Mouse (Mus musculus) hindbrain, embryonic 10.5 days (tissue): ENCODE results near the gene Eno3. TPM values are rescaled to one million over a fixed set of nuclear protein-coding genes. Genes with fewer than 3 reads are reported as not detected.

ENCODE experiments used
- DNase-seq: peaks from one replicate; pipeline ENCODE4 v3.0.0-alpha.2; 2017; ENCODE audit warnings: low spot score
- H3K27ac ChIP-seq: fragments of 300-500 bp; sonication (generic); 2 replicates; pipeline ENCODE4 v1.5.1; 2016; ENCODE audit warnings: mild to moderate bottlenecking, moderate library complexity
- H3K27me3 ChIP-seq: fragments of 300-500 bp; sonication (generic); 2 replicates; pipeline ENCODE4 v1.6.1; 2016; ENCODE audit warnings: mild to moderate bottlenecking; ENCODE audit not compliant: poor library complexity, insufficient read depth, severe bottlenecking
- H3K36me3 ChIP-seq: fragments of 300-500 bp; sonication (generic); 2 replicates; pipeline ENCODE4 v1.6.1; 2016; ENCODE audit warnings: mild to moderate bottlenecking, moderate library complexity
- H3K4me1 ChIP-seq: fragments of 300-500 bp; sonication (generic); replicated peaks from 2 replicates; pipeline ENCODE4 v1.6.1; 2016; ENCODE audit warnings: mild to moderate bottlenecking
- H3K4me3 ChIP-seq: fragments of 300-500 bp; sonication (generic); 2 replicates; pipeline ENCODE4 v1.5.1; 2016; ENCODE audit warnings: mild to moderate bottlenecking, moderate library complexity
- H3K9me3 ChIP-seq: fragments of 300-500 bp; sonication (generic); 2 replicates; pipeline ENCODE4 v1.6.1; 2016; ENCODE audit warnings: mild to moderate bottlenecking, moderate library complexity
- WGBS: fragments of 180-500 bp; shearing (Covaris S2); methylation state at CpG from one replicate; pipeline ENCODE4 v1.1.7; 2016; 5-methylcytosine and 5-hydroxymethylcytosine counted together
- polyA plus RNA-seq: library from polyadenylated mRNA; unstranded; fragments of >200 nt; fragmentation: Nextera tagmentation; extraction: Ambion mirVana; gene quantifications from 2 replicates; pipeline ENCODE4 v1.2.1, GENCODE M21; 2016

The Eno3 gene
- polyA plus RNA-seq, 1 experiment from 2014 or later, result 39.3 TPM

GRCm38 (mm10) chr11:70628431-70628830 lies 28.6 kb upstream of the Eno3 start:
- Histone ChIP-seq H3K4me3 (no peak overlapping the region), H3K9me3 (no peaks in the 10 kb centered on the region), H3K4me1 (no peaks in the 10 kb centered on the region), H3K27me3 (no peaks in the 10 kb centered on the region), H3K27ac (no peak overlapping the region), H3K36me3 (no peaks in the 10 kb centered on the region)
- DNase-seq, result no peak
- 82% methylated on average over 2 of the region's 2 CpGs for WGBS

GRCm38 (mm10) chr11:70629557-70629956 lies 27.4 kb upstream of the Eno3 start:
- Histone ChIP-seq H3K27ac (no peak overlapping the region), H3K9me3 (no peaks in the 10 kb centered on the region), H3K4me3 (no peak overlapping the region), H3K36me3 (no peaks in the 10 kb centered on the region), H3K27me3 (no peaks in the 10 kb centered on the region), H3K4me1 (no peaks in the 10 kb centered on the region)
- no peak for DNase-seq
- 63% methylated on average over 5 of the region's 5 CpGs for WGBS

GRCm38 (mm10) chr11:70630129-70630528 lies 26.9 kb upstream of the Eno3 start:
- H3K4me1 ChIP-seq, result no peaks in the 10 kb centered on the region
- no peaks in the 10 kb centered on the region for H3K36me3 ChIP-seq
- H3K4me3 ChIP-seq, result no peak overlapping the region
- DNase-seq, result no peak
- no peak overlapping the region for H3K27ac ChIP-seq
- H3K27me3 ChIP-seq, result no peaks in the 10 kb centered on the region
- H3K9me3 ChIP-seq, result no peaks in the 10 kb centered on the region
- WGBS, result 71% methylated on average over 7 of the region's 7 CpGs

- H3K4me1 ChIP-seq, result no peaks in the 10 kb centered on the region
- H3K36me3 ChIP-seq, result no peaks in the 10 kb centered on the region
- no peak for DNase-seq
- H3K4me3 ChIP-seq, result no peak overlapping the region
- H3K9me3 ChIP-seq, result no peaks in the 10 kb centered on the region
- H3K27me3 ChIP-seq, result no peaks in the 10 kb centered on the region
- H3K27ac ChIP-seq, result no peak overlapping the region
- WGBS, result 84% methylated on average over 4 of the region's 4 CpGs
Measured at GRCm38 (mm10) chr11:70635601-70636000, 21.4 kb upstream of the Eno3 start.

- 94% methylated on average over 1 of the region's 1 CpGs for WGBS
- no peak overlapping the region for H3K27ac ChIP-seq
Measured at GRCm38 (mm10) chr11:70637764-70638163, 19.2 kb upstream of the Eno3 start.

GRCm38 (mm10) chr11:70638293-70638692 lies 18.7 kb upstream of the Eno3 start:
- WGBS, result 88% methylated on average over 1 of the region's 1 CpGs
- Histone ChIP-seq H3K9me3 (no peaks in the 10 kb centered on the region), H3K27me3 (no peaks in the 10 kb centered on the region), H3K27ac (no peak overlapping the region), H3K4me1 (no peaks in the 10 kb centered on the region), H3K36me3 (peaks cover 8% of the 10 kb centered on the region), H3K4me3 (no peak overlapping the region)
- DNase-seq, result no peak

More at GRCm38 (mm10) chr11:70637764-70638163, 19.2 kb upstream of the Eno3 start:
- Histone ChIP-seq H3K4me3 (no peak overlapping the region), H3K9me3 (no peaks in the 10 kb centered on the region), H3K4me1 (no peaks in the 10 kb centered on the region), H3K27me3 (no peaks in the 10 kb centered on the region), H3K36me3 (peaks cover 2% of the 10 kb centered on the region)
- no peak for DNase-seq

GRCm38 (mm10) chr11:70638714-70639278 lies 18.2 kb upstream of the Eno3 start, which contains the start of gene Gp1ba:
Gene Gp1ba, plus strand, starts transcription at chr11:70639122.
- no peaks in the 10 kb centered on the region for H3K4me1 ChIP-seq
- 41% methylated on average over 5 of the region's 5 CpGs for WGBS

GRCm38 (mm10) chr11:70639976-70640375 lies 17.0 kb upstream of the Eno3 start:
- Histone ChIP-seq H3K4me3 (no peak overlapping the region), H3K36me3 (peaks cover 25% of the 10 kb centered on the region), H3K9me3 (no peaks in the 10 kb centered on the region), H3K4me1 (peaks cover 3% of the 10 kb centered on the region; the same call in 1 of the 2 replicates), H3K27me3 (no peaks in the 10 kb centered on the region), H3K27ac (no peak overlapping the region)
- 87% methylated on average over 8 of the region's 8 CpGs for WGBS
- no peak for DNase-seq

More at GRCm38 (mm10) chr11:70638714-70639278, 18.2 kb upstream of the Eno3 start, which contains the start of gene Gp1ba:
- Histone ChIP-seq H3K9me3 (no peaks in the 10 kb centered on the region), H3K27ac (no peak within 1 kb of the TSS), H3K4me3 (no peak within 1 kb of the TSS), H3K27me3 (no peaks in the 10 kb centered on the region), H3K36me3 (peaks cover 13% of the 10 kb centered on the region)
- DNase-seq, result no peak

- Histone ChIP-seq H3K36me3 (peaks cover 33% of the 10 kb centered on the region), H3K4me3 (no peak overlapping the region), H3K9me3 (no peaks in the 10 kb centered on the region), H3K27me3 (no peaks in the 10 kb centered on the region), H3K27ac (no peak overlapping the region), H3K4me1 (peaks cover 16% of the 10 kb centered on the region)
- WGBS, result 85% methylated on average over 7 of the region's 7 CpGs
- no peak for DNase-seq
Measured at GRCm38 (mm10) chr11:70641241-70641640, 15.8 kb upstream of the Eno3 start.

GRCm38 (mm10) chr11:70643051-70643450 lies 14.0 kb upstream of the Eno3 start:
- no peak overlapping the region for H3K4me3 ChIP-seq
- H3K36me3 ChIP-seq, result peaks cover 33% of the 10 kb centered on the region
- H3K27ac ChIP-seq, result no peak overlapping the region
- no peaks in the 10 kb centered on the region for H3K27me3 ChIP-seq
- peaks cover 24% of the 10 kb centered on the region for H3K4me1 ChIP-seq
- H3K9me3 ChIP-seq, result no peaks in the 10 kb centered on the region
- WGBS, result 90% methylated on average over 6 of the region's 6 CpGs
- no peak for DNase-seq

- Histone ChIP-seq H3K27me3 (no peaks in the 10 kb centered on the region), H3K4me3 (no peak overlapping the region), H3K9me3 (no peaks in the 10 kb centered on the region), H3K36me3 (peaks cover 46% of the 10 kb centered on the region), H3K4me1 (peaks cover 40% of the 10 kb centered on the region), H3K27ac (no peak overlapping the region)
- DNase-seq, result no peak
- WGBS, result 96% methylated on average over 8 of the region's 8 CpGs
Measured at GRCm38 (mm10) chr11:70644564-70645103, 12.4 kb upstream of the Eno3 start.

GRCm38 (mm10) chr11:70645461-70646258 lies 11.3 kb upstream of the Eno3 start:
- no peak for DNase-seq
- Histone ChIP-seq H3K27ac (peak overlapping the region; percentile 92), H3K4me1 (peaks cover 46% of the 10 kb centered on the region), H3K9me3 (no peaks in the 10 kb centered on the region), H3K27me3 (no peaks in the 10 kb centered on the region), H3K4me3 (peak overlapping the region; percentile 86), H3K36me3 (peaks cover 56% of the 10 kb centered on the region)
- WGBS, result 91% methylated on average over 12 of the region's 12 CpGs

- no peak for DNase-seq
- H3K4me3 ChIP-seq, result peak overlapping the region; percentile 86
- 22% methylated on average over 3 of the region's 3 CpGs for WGBS
- H3K9me3 ChIP-seq, result no peaks in the 10 kb centered on the region
- peaks cover 52% of the 10 kb centered on the region for H3K4me1 ChIP-seq
- H3K36me3 ChIP-seq, result peaks cover 62% of the 10 kb centered on the region
- H3K27ac ChIP-seq, result peak overlapping the region; percentile 92
- no peaks in the 10 kb centered on the region for H3K27me3 ChIP-seq
Measured at GRCm38 (mm10) chr11:70646259-70646555, 10.8 kb upstream of the Eno3 start.
